Mouse (Mus musculus) neural tube, embryonic 13.5 days (tissue): ENCODE data around the gene Sgsm3. TPM values are rescaled to one million over a fixed set of nuclear protein-coding genes. Genes with fewer than 3 reads are reported as not detected.

Experiments used
- ATAC-seq: fragments of 200-750 bp; cut with Nextera tagmentation; 2 replicates; pipeline ENCODE4 v1.8.0; 2017; ENCODE audit warnings: low read depth, mild to moderate bottlenecking, moderate TSS enrichment, moderate library complexity
- H3K27ac ChIP-seq: fragments of 300-500 bp; sonication (generic); replicated peaks from 2 replicates; pipeline ENCODE4 v1.5.1; 2015; ENCODE audit warnings: moderate library complexity, mild to moderate bottlenecking, inconsistent platforms
- H3K27me3 ChIP-seq: fragments of 300-500 bp; sonication (generic); 2 replicates; pipeline ENCODE4 v1.6.1; 2015; ENCODE audit warnings: mild to moderate bottlenecking, inconsistent platforms
- H3K36me3 ChIP-seq: fragments of 300-500 bp; sonication (generic); 2 replicates; pipeline ENCODE4 v1.6.1; 2015; ENCODE audit warnings: mild to moderate bottlenecking, inconsistent platforms
- H3K4me1 ChIP-seq: fragments of 300-500 bp; sonication (generic); replicated peaks from 2 replicates; pipeline ENCODE4 v1.6.1; 2015; ENCODE audit warnings: inconsistent platforms
- H3K4me2 ChIP-seq: fragments of 300-500 bp; sonication (generic); 2 replicates; pipeline ENCODE4 v1.6.1; 2015; ENCODE audit warnings: inconsistent platforms, mild to moderate bottlenecking, moderate library complexity
- H3K4me3 ChIP-seq: fragments of 300-500 bp; sonication (generic); 2 replicates; pipeline ENCODE4 v1.5.1; 2015; ENCODE audit warnings: mild to moderate bottlenecking, inconsistent platforms
- H3K9ac ChIP-seq: fragments of 300-500 bp; sonication (generic); 2 replicates; pipeline ENCODE4 v1.6.1; 2015; ENCODE audit warnings: moderate library complexity, mild to moderate bottlenecking, inconsistent platforms
- H3K9me3 ChIP-seq: fragments of 300-500 bp; sonication (generic); 2 replicates; pipeline ENCODE4 v1.6.1; 2016; ENCODE audit warnings: inconsistent platforms
- WGBS: fragments of 180-500 bp; shearing (Covaris S2); methylation state at CpG from one replicate; pipeline ENCODE4 v1.1.7; 2015; 5-methylcytosine and 5-hydroxymethylcytosine counted together
- polyA plus RNA-seq: library from polyadenylated mRNA; unstranded; fragments of >200 nt; fragmentation: Nextera tagmentation; extraction: Ambion mirVana; gene quantifications from 2 replicates; pipeline ENCODE4 v1.2.1, GENCODE M21; 2015

The Sgsm3 gene
- polyA plus RNA-seq, 1 experiment from 2014 or later = 55.8 TPM

GRCm38 (mm10) chr15:81032941-81033629 is 55.5 kb downstream of the Sgsm3 start:
- Histone ChIP-seq H3K27me3 (no peaks in the 10 kb centered on the region), H3K27ac (peak overlapping the region; percentile 61), H3K4me3 (no peak overlapping the region), H3K9ac (no peak overlapping the region), H3K4me2 (no peak overlapping the region), H3K9me3 (no peaks in the 10 kb centered on the region), H3K36me3 (no peaks in the 10 kb centered on the region), H3K4me1 (peaks cover 34% of the 10 kb centered on the region)
- no peak for ATAC-seq
- 36% methylated on average over 9 of the region's 9 CpGs for WGBS

- peaks cover 33% of the 10 kb centered on the region for H3K4me1 ChIP-seq
- H3K36me3 ChIP-seq = no peaks in the 10 kb centered on the region
- H3K4me3 ChIP-seq = no peak overlapping the region
- no peak overlapping the region for H3K9ac ChIP-seq
- 0 out of 2 replicates have a peak overlapping the region, but pooled peaks have one; percentile 61 for H3K27ac ChIP-seq
- H3K4me2 ChIP-seq = no peak overlapping the region
- no peaks in the 10 kb centered on the region for H3K9me3 ChIP-seq
- ATAC-seq = no peak
- no peaks in the 10 kb centered on the region for H3K27me3 ChIP-seq
- WGBS = 70% methylated on average over 6 of the region's 6 CpGs
These were observed 56.6 kb downstream of the Sgsm3 start for GRCm38 (mm10) chr15:81034119-81034518.

GRCm38 (mm10) chr15:81035417-81036162 is 58.0 kb downstream of the Sgsm3 start:
- Histone ChIP-seq H3K36me3 (no peaks in the 10 kb centered on the region), H3K4me1 (peaks cover 33% of the 10 kb centered on the region), H3K9me3 (no peaks in the 10 kb centered on the region), H3K4me3 (no peak overlapping the region), H3K4me2 (no peak overlapping the region), H3K9ac (no peak overlapping the region), H3K27me3 (no peaks in the 10 kb centered on the region), H3K27ac (no peak overlapping the region)
- 77% methylated on average over 12 of the region's 12 CpGs for WGBS
- ATAC-seq = no peak

- Histone ChIP-seq H3K36me3 (no peaks in the 10 kb centered on the region), H3K9me3 (no peaks in the 10 kb centered on the region), H3K27me3 (no peaks in the 10 kb centered on the region), H3K27ac (no peak overlapping the region), H3K4me1 (peaks cover 23% of the 10 kb centered on the region), H3K4me3 (no peak overlapping the region), H3K9ac (no peak overlapping the region), H3K4me2 (no peak overlapping the region)
- no peak for ATAC-seq
- WGBS = 84% methylated on average over 5 of the region's 5 CpGs
These were observed 60.9 kb downstream of the Sgsm3 start for GRCm38 (mm10) chr15:81038419-81038818.

- Histone ChIP-seq H3K9me3 (no peaks in the 10 kb centered on the region), H3K4me3 (no peak overlapping the region), H3K36me3 (peaks cover 7% of the 10 kb centered on the region), H3K27me3 (no peaks in the 10 kb centered on the region), H3K9ac (no peak overlapping the region), H3K27ac (peak overlapping the region; percentile 3; the same call in 1 of the 2 replicates), H3K4me2 (no peak overlapping the region), H3K4me1 (0 out of 2 replicates have a peak, but pooled peaks cover 5% of the 10 kb centered on the region)
- 91% methylated on average over 4 of the region's 4 CpGs for WGBS
- no peak for ATAC-seq
These were observed 64.2 kb downstream of the Sgsm3 start for GRCm38 (mm10) chr15:81041767-81042166.

GRCm38 (mm10) chr15:81042276-81042931 is 64.8 kb downstream of the Sgsm3 start:
- no peaks in the 10 kb centered on the region for H3K27me3 ChIP-seq
- ATAC-seq = no peak
- no peak overlapping the region for H3K27ac ChIP-seq
- peaks cover 7% of the 10 kb centered on the region for H3K36me3 ChIP-seq
- no peak overlapping the region for H3K4me2 ChIP-seq
- no peak overlapping the region for H3K4me3 ChIP-seq
- no peak overlapping the region for H3K9ac ChIP-seq
- H3K9me3 ChIP-seq = no peaks in the 10 kb centered on the region
- 73% methylated on average over 13 of the region's 13 CpGs for WGBS
- H3K4me1 ChIP-seq = peaks cover 7% of the 10 kb centered on the region; the same call in 1 of the 2 replicates

- H3K4me1 ChIP-seq = peaks cover 14% of the 10 kb centered on the region
- H3K27me3 ChIP-seq = no peaks in the 10 kb centered on the region
- WGBS = 98% methylated on average over 9 of the region's 9 CpGs
- H3K27ac ChIP-seq = no peak overlapping the region
- ATAC-seq = no peak
- no peak overlapping the region for H3K4me2 ChIP-seq
- no peaks in the 10 kb centered on the region for H3K9me3 ChIP-seq
- no peak overlapping the region for H3K4me3 ChIP-seq
- peaks cover 7% of the 10 kb centered on the region for H3K36me3 ChIP-seq
- H3K9ac ChIP-seq = no peak overlapping the region
These were observed 66.9 kb downstream of the Sgsm3 start for GRCm38 (mm10) chr15:81044446-81044845.

- peaks cover 7% of the 10 kb centered on the region for H3K36me3 ChIP-seq
- no peak for ATAC-seq
- no peak overlapping the region for H3K9ac ChIP-seq
- no peaks in the 10 kb centered on the region for H3K27me3 ChIP-seq
- H3K4me2 ChIP-seq = no peak overlapping the region
- 93% methylated on average over 4 of the region's 4 CpGs for WGBS
- H3K9me3 ChIP-seq = no peaks in the 10 kb centered on the region
- peaks cover 14% of the 10 kb centered on the region for H3K4me1 ChIP-seq
- no peak overlapping the region for H3K27ac ChIP-seq
- no peak overlapping the region for H3K4me3 ChIP-seq
These were observed 67.8 kb downstream of the Sgsm3 start for GRCm38 (mm10) chr15:81045336-81045735.

GRCm38 (mm10) chr15:81046061-81046460 is 68.5 kb downstream of the Sgsm3 start:
- Histone ChIP-seq H3K4me3 (no peak overlapping the region), H3K4me2 (no peak overlapping the region), H3K36me3 (peaks cover 7% of the 10 kb centered on the region), H3K9me3 (no peaks in the 10 kb centered on the region), H3K27me3 (no peaks in the 10 kb centered on the region), H3K27ac (no peak overlapping the region), H3K4me1 (peaks cover 14% of the 10 kb centered on the region), H3K9ac (no peak overlapping the region)
- no peak for ATAC-seq
- 90% methylated on average over 7 of the region's 7 CpGs for WGBS

- Histone ChIP-seq H3K4me3 (no peak overlapping the region), H3K36me3 (peaks cover 7% of the 10 kb centered on the region), H3K4me1 (peaks cover 13% of the 10 kb centered on the region), H3K27ac (no peak overlapping the region; the same call in 1 of the 2 replicates), H3K27me3 (no peaks in the 10 kb centered on the region), H3K4me2 (no peak overlapping the region), H3K9me3 (no peaks in the 10 kb centered on the region), H3K9ac (peak overlapping the region; percentile 31; the same call in 1 of the 2 replicates)
- WGBS = 56% methylated on average over 10 of the region's 10 CpGs
- no peak for ATAC-seq
These were observed 69.9 kb downstream of the Sgsm3 start for GRCm38 (mm10) chr15:81047497-81047896.

- no peak for ATAC-seq
- Histone ChIP-seq H3K27ac (no peak overlapping the region), H3K9ac (no peak overlapping the region), H3K4me1 (peaks cover 9% of the 10 kb centered on the region), H3K4me3 (no peak overlapping the region), H3K27me3 (no peaks in the 10 kb centered on the region), H3K36me3 (peaks cover 4% of the 10 kb centered on the region), H3K4me2 (no peak overlapping the region), H3K9me3 (no peaks in the 10 kb centered on the region)
- 77% methylated on average over 6 of the region's 6 CpGs for WGBS
These were observed 72.0 kb downstream of the Sgsm3 start for GRCm38 (mm10) chr15:81049401-81050053.

- Histone ChIP-seq H3K27me3 (no peaks in the 10 kb centered on the region), H3K27ac (0 out of 2 replicates have a peak overlapping the region, but pooled peaks have one; percentile 0), H3K9ac (no peak overlapping the region), H3K9me3 (no peaks in the 10 kb centered on the region), H3K4me3 (no peak overlapping the region), H3K4me1 (peaks cover 9% of the 10 kb centered on the region), H3K4me2 (no peak overlapping the region), H3K36me3 (no peaks in the 10 kb centered on the region)
- ATAC-seq = no peak
- WGBS = 66% methylated on average over 3 of the region's 3 CpGs
These were observed 72.9 kb downstream of the Sgsm3 start for GRCm38 (mm10) chr15:81050488-81050887.
